Mouse (Mus musculus) layer of hippocampus, adult 9-10 months (tissue): ENCODE results near the gene Sucla2.

Experiments
- DNase-seq: peaks from one replicate; pipeline ENCODE4 v3.0.0; 2022; ENCODE audit warnings: low spot score

Gene Sucla2

GRCm38 (mm10) chr14:73524766-73525448, at the start of gene Sucla2:
Gene Sucla2 (plus strand): TSS chr14:73525319.
- peak; percentile 94 for DNase-seq

GRCm38 (mm10) chr14:73475506-73475905, 49.6 kb upstream of the Sucla2 start:
- no peak for DNase-seq

- no peak for DNase-seq
These were observed 48.7 kb upstream of the Sucla2 start for GRCm38 (mm10) chr14:73476361-73476934.

GRCm38 (mm10) chr14:73477077-73477476, 48.0 kb upstream of the Sucla2 start:
- DNase-seq = no peak

- DNase-seq = no peak
These were observed 46.8 kb upstream of the Sucla2 start for GRCm38 (mm10) chr14:73478321-73478720.

GRCm38 (mm10) chr14:73479771-73480170, 45.3 kb upstream of the Sucla2 start:
- no peak for DNase-seq

- no peak for DNase-seq
These were observed 41.4 kb upstream of the Sucla2 start for GRCm38 (mm10) chr14:73483516-73484229.

- DNase-seq = no peak
These were observed 40.6 kb upstream of the Sucla2 start for GRCm38 (mm10) chr14:73484366-73485110.

GRCm38 (mm10) chr14:73486641-73487040, 38.5 kb upstream of the Sucla2 start:
- no peak for DNase-seq

GRCm38 (mm10) chr14:73493356-73493755, 31.8 kb upstream of the Sucla2 start:
- no peak for DNase-seq

- DNase-seq = no peak
These were observed 31.0 kb upstream of the Sucla2 start for GRCm38 (mm10) chr14:73494122-73494521.

- DNase-seq = no peak
These were observed 29.4 kb upstream of the Sucla2 start for GRCm38 (mm10) chr14:73495753-73496152.

- no peak for DNase-seq
These were observed 23.8 kb upstream of the Sucla2 start for GRCm38 (mm10) chr14:73501283-73501682.

GRCm38 (mm10) chr14:73501721-73502120, 23.4 kb upstream of the Sucla2 start:
- no peak for DNase-seq

- no peak for DNase-seq
These were observed 22.4 kb upstream of the Sucla2 start for GRCm38 (mm10) chr14:73502591-73503184.

- no peak for DNase-seq
These were observed 21.7 kb upstream of the Sucla2 start for GRCm38 (mm10) chr14:73503237-73503933.

GRCm38 (mm10) chr14:73506283-73506682, 18.8 kb upstream of the Sucla2 start:
- DNase-seq = no peak

GRCm38 (mm10) chr14:73507200-73507599, 17.9 kb upstream of the Sucla2 start:
- no peak for DNase-seq

- DNase-seq = no peak
These were observed 17.3 kb upstream of the Sucla2 start for GRCm38 (mm10) chr14:73507702-73508376.

- no peak for DNase-seq
These were observed 16.3 kb upstream of the Sucla2 start for GRCm38 (mm10) chr14:73508630-73509395.
